Mouse (Mus musculus) gastrocnemius, adult 18-20 months (tissue): Measurements from ENCODE around the gene Plekhg2. TPM values are rescaled to one million over a fixed set of nuclear protein-coding genes. Genes with fewer than 3 reads are reported as not detected.

Experiments used
- DNase-seq: peaks from one replicate; pipeline ENCODE4 v3.0.0; 2021; ENCODE audit warnings: low spot score
- total RNA-seq, 2 experiments: library from RNA; stranded (reverse); gene quantifications; 2 replicates each; pipeline ENCODE4 v1.2.3; 2021

Gene Plekhg2
- total RNA-seq, 2 experiments from 2014 or later, result 4.8 to 5.9 TPM

GRCm38 (mm10) chr7:28368276-28368920, 4.0 kb downstream of the Plekhg2 start:
- no peak for DNase-seq

- DNase-seq, result no peak
These were observed 4.6 kb downstream of the Plekhg2 start for GRCm38 (mm10) chr7:28367663-28368275.

GRCm38 (mm10) chr7:28362441-28363060, 9.8 kb downstream of the Plekhg2 start:
- DNase-seq, result no peak

- DNase-seq, result no peak
These were observed 10.6 kb downstream of the Plekhg2 start for GRCm38 (mm10) chr7:28361647-28362341.

- DNase-seq, result no peak
These were observed 12.1 kb downstream of the Plekhg2 start for GRCm38 (mm10) chr7:28360291-28360690.

- DNase-seq, result no peak
These were observed 12.5 kb downstream of the Plekhg2 start for GRCm38 (mm10) chr7:28359854-28360253.

DNA sequence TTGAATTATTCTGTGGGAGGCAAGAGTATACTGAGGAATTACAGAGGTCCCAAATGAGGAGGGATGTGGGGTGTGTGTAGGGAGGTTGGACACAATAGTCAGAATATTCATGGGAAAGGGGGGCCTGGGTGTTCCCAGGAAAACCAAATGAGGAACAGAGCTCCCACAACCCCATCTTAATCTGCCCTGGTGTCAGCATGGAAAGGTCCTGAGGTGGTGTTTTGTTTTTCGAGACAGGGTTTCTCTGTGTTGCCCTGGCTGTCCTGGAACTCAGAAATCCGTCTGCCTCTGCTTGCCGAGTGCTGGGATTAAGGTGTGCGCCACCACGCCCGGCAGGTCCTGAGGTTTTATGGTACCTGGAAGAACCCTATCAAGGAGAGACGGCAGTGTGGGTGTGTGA, 14.0 kb downstream of the Plekhg2 start:
- DNase-seq, result no peak

DNA sequence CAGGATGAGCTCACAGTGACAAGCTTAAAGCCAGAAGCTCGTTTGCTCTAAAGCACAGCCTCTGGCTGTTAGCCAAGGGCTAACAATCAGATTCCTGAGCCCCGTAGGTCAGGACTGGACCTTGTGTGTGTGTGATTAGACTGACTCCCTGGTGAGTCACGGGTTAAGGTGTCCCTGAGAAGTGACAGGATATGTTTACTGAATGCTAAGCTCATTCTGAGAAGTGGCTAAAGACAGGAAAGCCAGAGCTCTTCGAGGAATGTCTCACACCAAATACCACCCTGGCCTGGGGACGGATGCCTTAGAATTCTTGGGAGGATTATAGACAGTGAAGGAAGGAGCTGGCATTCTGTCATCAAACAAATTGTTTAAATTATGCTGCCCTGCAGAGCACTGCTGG, 14.4 kb downstream of the Plekhg2 start:
- DNase-seq, result no peak

DNA sequence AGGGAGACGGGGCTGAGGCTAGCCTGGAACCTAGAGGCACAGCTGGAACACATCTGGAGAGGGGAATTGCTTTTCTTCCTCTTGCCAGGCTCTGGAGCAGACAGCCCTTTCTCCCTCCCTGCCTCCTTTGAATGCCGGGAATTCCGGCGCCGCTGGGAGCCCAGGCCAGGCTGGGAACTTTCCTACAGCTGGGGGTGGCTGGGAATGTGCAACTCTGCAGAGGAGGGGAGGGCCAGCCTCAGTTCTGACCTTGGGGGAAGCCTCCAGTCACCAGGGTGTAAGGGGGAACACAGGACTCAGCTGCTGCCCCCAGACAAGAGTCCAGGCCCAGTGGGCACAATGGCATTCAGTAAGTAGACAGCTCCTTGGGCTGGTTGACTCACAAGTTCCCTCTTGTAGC, 15.4 kb downstream of the Plekhg2 start:
- DNase-seq, result peak; percentile 34

DNA sequence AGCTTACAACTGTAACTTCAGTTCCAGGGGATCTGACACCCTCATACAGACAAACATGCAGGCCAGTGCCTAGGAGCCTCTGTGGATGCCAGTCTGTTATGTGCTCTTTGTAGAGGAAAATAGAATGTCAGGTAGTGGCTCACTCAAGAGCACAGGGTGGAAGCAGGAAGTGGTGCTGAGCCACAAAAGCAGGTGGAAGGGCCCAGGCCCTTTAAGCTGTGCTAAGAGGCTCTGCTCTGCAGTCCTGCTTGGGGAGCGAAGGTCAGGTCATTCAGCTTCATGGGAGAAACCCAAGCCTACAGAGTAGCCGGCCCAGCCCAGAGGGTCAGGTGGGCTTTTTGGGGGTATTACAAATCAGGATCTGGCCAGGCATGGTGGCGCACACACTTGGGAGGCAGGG, 17.2 kb downstream of the Plekhg2 start:
- no peak for DNase-seq

GRCm38 (mm10) chr7:28354596-28354995, 17.8 kb downstream of the Plekhg2 start:
- DNase-seq, result no peak

DNA sequence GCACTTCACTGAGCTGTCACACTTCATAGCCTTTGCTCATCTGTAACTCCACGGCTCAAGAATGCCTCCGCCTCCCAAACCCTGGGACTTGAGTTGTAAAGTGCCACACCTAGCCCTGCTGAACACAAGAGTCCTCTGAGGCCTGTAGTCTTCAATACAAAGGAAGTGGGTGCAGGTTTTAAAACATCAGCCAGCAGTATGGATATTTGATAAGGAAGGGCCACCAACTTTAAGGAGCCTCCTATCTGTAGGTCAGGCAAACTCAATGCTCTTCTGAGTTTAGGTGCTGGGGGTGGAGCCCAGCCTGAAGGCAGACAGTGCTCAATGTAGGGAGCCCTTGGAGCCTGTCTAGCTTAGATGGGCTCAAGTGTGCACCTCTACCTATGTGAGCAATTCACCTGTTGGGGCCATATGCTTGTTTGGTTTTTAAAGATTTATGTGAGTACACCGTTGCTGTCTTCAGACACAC, 18.3 kb downstream of the Plekhg2 start:
- no peak for DNase-seq

DNA sequence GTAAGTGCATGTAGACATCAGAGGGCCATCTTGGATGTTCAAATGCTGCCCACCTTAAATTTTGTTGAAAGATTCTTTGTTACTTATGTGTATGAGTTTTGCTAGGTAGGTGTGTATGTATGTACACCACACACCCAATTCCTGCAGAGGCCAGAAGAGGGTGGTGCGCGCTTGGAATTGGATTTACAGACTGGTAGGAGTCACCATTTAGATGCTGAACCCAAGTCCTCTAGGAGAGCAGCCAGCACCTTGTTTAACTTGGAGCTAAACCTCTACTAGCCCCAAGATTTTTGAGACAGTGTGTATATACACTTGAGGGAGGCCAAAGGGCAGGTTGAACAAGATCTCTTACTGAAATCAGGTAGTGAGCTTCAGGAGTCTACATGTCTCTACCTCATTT, 19.1 kb downstream of the Plekhg2 start:
- no peak for DNase-seq

DNA sequence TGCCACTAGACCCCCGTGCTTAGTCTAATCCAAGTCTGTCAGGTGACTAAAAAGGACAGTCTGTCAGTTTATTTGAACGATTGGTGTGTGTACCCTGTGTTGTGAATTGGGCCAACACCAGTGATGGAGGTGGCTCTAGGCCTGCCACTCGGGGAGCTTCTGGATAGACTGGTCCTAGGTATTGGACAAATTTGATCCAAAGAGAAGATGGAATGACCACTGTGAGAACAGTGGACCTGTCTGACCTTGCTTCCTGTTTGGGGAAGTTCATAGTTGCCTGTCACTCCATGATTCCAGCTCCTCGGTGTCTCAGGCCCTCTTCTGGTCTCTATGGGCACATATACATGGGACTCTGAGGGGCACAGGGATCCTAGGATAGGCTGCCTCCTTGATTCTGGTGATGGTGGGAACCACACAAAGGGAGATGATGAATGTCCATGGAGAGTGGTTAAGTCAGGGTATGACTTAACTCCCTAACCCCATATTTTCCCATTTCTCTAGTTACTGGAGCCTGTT, 20.7 kb downstream of the Plekhg2 start:
- DNase-seq, result no peak

GRCm38 (mm10) chr7:28350155-28350883, 22.1 kb downstream of the Plekhg2 start, which contains the start of gene Rps16:
Gene Rps16, plus strand, starts transcription at chr7:28350652.
- DNase-seq, result peak; percentile 99

DNA sequence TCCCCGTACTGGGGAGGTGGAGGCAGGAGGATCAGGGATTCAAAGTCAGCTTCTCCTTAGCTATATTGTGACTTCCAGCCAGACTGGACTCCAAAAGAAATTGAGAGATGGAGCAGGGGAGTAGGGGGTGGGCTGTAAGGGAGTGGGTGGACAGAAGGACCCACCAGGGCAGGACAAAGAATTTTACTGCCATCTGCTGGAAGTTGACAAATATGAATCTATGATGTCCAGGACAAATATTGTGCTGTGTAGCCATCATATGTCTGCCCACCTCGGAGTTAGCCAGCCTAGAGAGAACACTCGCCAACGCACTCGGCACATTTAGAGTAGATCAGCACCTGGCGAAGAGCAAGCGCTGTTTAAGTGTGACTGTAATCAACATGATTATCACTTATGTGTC, 23.8 kb downstream of the Plekhg2 start:
- DNase-seq, result no peak

- DNase-seq, result peak; percentile 46
These were observed 24.7 kb downstream of the Plekhg2 start for GRCm38 (mm10) chr7:28347746-28348145.

- DNase-seq, result peak; percentile 50
These were observed 27.8 kb downstream of the Plekhg2 start for GRCm38 (mm10) chr7:28344637-28345036.

DNA sequence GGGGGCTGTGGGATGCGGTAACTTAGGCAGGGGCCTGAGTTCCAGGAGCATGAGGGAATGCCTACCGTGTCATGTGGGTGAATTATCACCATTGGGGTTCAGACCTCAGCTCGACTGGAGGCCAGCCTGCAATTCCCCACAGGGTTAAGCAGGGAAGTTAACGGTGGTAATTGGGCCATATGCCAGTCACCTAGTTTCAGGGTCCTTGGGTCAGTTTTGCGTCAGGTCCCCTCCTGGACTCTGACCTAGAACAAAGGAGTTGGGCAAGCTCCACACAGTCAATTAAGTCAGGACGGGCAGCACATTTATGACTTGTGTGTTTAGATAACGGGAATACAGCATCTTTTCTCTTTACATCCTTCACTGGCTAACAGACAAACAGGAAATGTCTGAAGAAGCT, 31.0 kb downstream of the Plekhg2 start:
- DNase-seq, result no peak

GRCm38 (mm10) chr7:28339213-28339917, 33.0 kb downstream of the Plekhg2 start:
- peak; percentile 79 for DNase-seq
